8 mouse cellular contexts compared by ENCODE assay signal in genomic region chr9:22155614-22156013, GRCm38 (mm10). TPM values are rescaled to one million over a fixed set of nuclear protein-coding genes. Genes with fewer than 3 reads are reported as not detected.
DNase-seq lines count a peak whose midpoint lies in the region; ATAC-seq and TF ChIP-seq lines count a peak whose summit lies in the region.

No protein-coding gene starts in this region.

- WGBS in forebrain, embryonic 11.5 days: 32% methylated on average over 10 of the region's 10 CpGs
- WGBS in hindbrain, embryonic 12.5 days: 25% methylated on average over 10 of the region's 10 CpGs

- H3K9ac ChIP-seq in forebrain, embryonic 11.5 days (ENCODE audit: low read length): no peak overlapping the region
- H3K9ac ChIP-seq in hindbrain, embryonic 12.5 days: no peak overlapping the region

- 0 out of 2 replicates have a peak, but pooled peaks cover 3% of the 10 kb centered on the region for H3K9me3 ChIP-seq in G1E (replicated peaks)
- H3K9me3 ChIP-seq in forebrain, embryonic 11.5 days (ENCODE audit: control insufficient read depth, low read length): no peaks in the 10 kb centered on the region
- H3K9me3 ChIP-seq in hindbrain, embryonic 12.5 days (replicated peaks): no peaks in the 10 kb centered on the region

- peak overlapping the region; percentile 24; the same call in 1 of the 2 replicates for H3K4me2 ChIP-seq in forebrain, embryonic 11.5 days (ENCODE audit: low read depth, low read length, severe bottlenecking)
- 0 out of 2 replicates have a peak overlapping the region, but pooled peaks have one; percentile 2 for H3K4me2 ChIP-seq in hindbrain, embryonic 12.5 days (replicated peaks)

- no peak overlapping the region; the same call in 1 of the 2 replicates for H3K4me3 ChIP-seq in G1E (ENCODE audit: low read depth, low read length)
- H3K4me3 ChIP-seq in brown adipose tissue, adult 24 weeks (ENCODE audit: insufficient read depth, low read depth, low read length): peak overlapping the region; percentile 43
- no peak overlapping the region for H3K4me3 ChIP-seq in forebrain, embryonic 11.5 days (ENCODE audit: low read depth, low read length)
- H3K4me3 ChIP-seq in hindbrain, embryonic 12.5 days: no peak overlapping the region

- peak; percentile 64 for TF ChIP-seq CTCF in G1E (IDR thresholded peaks at IDR 0.05; ENCODE audit: low read depth, low read length)

- H3K27ac ChIP-seq in brown adipose tissue, adult 24 weeks (replicated peaks; ENCODE audit: low read depth, low read length): no peak overlapping the region
- H3K27ac ChIP-seq in forebrain, embryonic 11.5 days (ENCODE audit: low read depth, low read length): no peak overlapping the region
- H3K27ac ChIP-seq in hindbrain, embryonic 12.5 days: no peak overlapping the region

- H3K27me3 ChIP-seq in G1E (ENCODE audit: insufficient read depth, low read length): peaks cover 8% of the 10 kb centered on the region; the same call in 1 of the 2 replicates
- no peaks in the 10 kb centered on the region for H3K27me3 ChIP-seq in forebrain, embryonic 11.5 days (ENCODE audit: control insufficient read depth, insufficient read depth, low read length)
- no peaks in the 10 kb centered on the region; the same call in 1 of the 2 replicates for H3K27me3 ChIP-seq in hindbrain, embryonic 12.5 days

- no peak for DNase-seq in G1E (ENCODE audit: low spot score)
- DNase-seq in forebrain, embryonic 11.5 days (ENCODE audit: low spot score): peak; percentile 75
- peak; percentile 70 to 79 for DNase-seq in layer of hippocampus, postnatal 10 days (ENCODE audit: low spot score in 2 of 2)
- peak; percentile 79 for DNase-seq in lung, postnatal 14 days
- peak; percentile 66 for DNase-seq in right cerebral cortex, adult 18-20 months
- peak; percentile 53 to 61 for DNase-seq in urinary bladder, postnatal 36 days (ENCODE audit: low spot score in 2 of 2)

- 0 out of 2 replicates have a peak, but pooled peaks have one; percentile 31 for ATAC-seq in G1E (ENCODE audit: extremely low read depth, insufficient number of reproducible peaks, low FRiP score, poor library complexity, severe bottlenecking)
- no peak for ATAC-seq in forebrain, embryonic 11.5 days (replicated peaks; ENCODE audit: low FRiP score)
- no peak for ATAC-seq in hindbrain, embryonic 12.5 days (ENCODE audit: low FRiP score)

- H3K36me3 ChIP-seq in G1E (replicated peaks): peaks cover 16% of the 10 kb centered on the region
- no peaks in the 10 kb centered on the region for H3K36me3 ChIP-seq in forebrain, embryonic 11.5 days (ENCODE audit: control insufficient read depth, insufficient read depth, low read length)
- peaks cover 10% of the 10 kb centered on the region; the same call in 1 of the 2 replicates for H3K36me3 ChIP-seq in hindbrain, embryonic 12.5 days

- peaks cover 31% of the 10 kb centered on the region for H3K4me1 ChIP-seq in G1E (ENCODE audit: insufficient read depth, low read depth, low read length)
- peaks cover 4% of the 10 kb centered on the region for H3K4me1 ChIP-seq in brown adipose tissue, adult 24 weeks (ENCODE audit: control insufficient read depth, insufficient read depth, insufficient read length, low read length)
- H3K4me1 ChIP-seq in forebrain, embryonic 11.5 days (replicated peaks; ENCODE audit: control insufficient read depth, insufficient read depth, low read length): peaks cover 2% of the 10 kb centered on the region; the same call in 1 of the 2 replicates
- peaks cover 9% of the 10 kb centered on the region for H3K4me1 ChIP-seq in hindbrain, embryonic 12.5 days

RNA-seq across cellular contexts. Expression of gene Pigyl, which starts 1.0 kb away (rescaled TPM):
- total RNA-seq in G1E (2014; fragmentation: Nextera tagmentation) (24.8 and 30.3 TPM in 2 replicates), G1E (2017) (34.1 and 37.6 TPM in 2 replicates)
- polyA plus RNA-seq in G1E (2012): 85.2 and 86.5 TPM in 2 replicates
- polyA plus RNA-seq in brown adipose tissue, adult 24 weeks (2012; ENCODE audit: insufficient read depth, insufficient read length, missing spikeins): 47.7 and 58.0 TPM in 2 replicates
- 59.9 and 62.5 TPM in 2 replicates for polyA plus RNA-seq in forebrain, embryonic 11.5 days (2014; fragmentation: Nextera tagmentation; extraction: Ambion mirVana)
- 58.8 and 65.6 TPM in 2 replicates for polyA plus RNA-seq in hindbrain, embryonic 12.5 days (2016; fragmentation: Nextera tagmentation; extraction: Ambion mirVana)
- 10 to 100 TPM; 38.8 to 48.5 TPM for total RNA-seq in layer of hippocampus, postnatal 10 days (2021)

RNA-seq across cellular contexts. Expression of gene Acp5, which starts 20.1 kb away (rescaled TPM):
- 17.1 and 24.2 TPM in 2 replicates for total RNA-seq in G1E (2014; fragmentation: Nextera tagmentation)
- 10.3 and 13.0 TPM in 2 replicates for total RNA-seq in G1E (2017)
- 27.6 and 28.5 TPM in 2 replicates for polyA plus RNA-seq in G1E (2012)
- polyA plus RNA-seq in brown adipose tissue, adult 24 weeks (2012; ENCODE audit: insufficient read depth, insufficient read length, missing spikeins): 179 and 198 TPM in 2 replicates
- 17.8 and 20.7 TPM in 2 replicates for polyA plus RNA-seq in forebrain, embryonic 11.5 days (2014; fragmentation: Nextera tagmentation; extraction: Ambion mirVana)
- 8.3 and 9.8 TPM in 2 replicates for polyA plus RNA-seq in hindbrain, embryonic 12.5 days (2016; fragmentation: Nextera tagmentation; extraction: Ambion mirVana)
- under 1 TPM; 0.53 to 0.67 TPM for total RNA-seq in layer of hippocampus, postnatal 10 days (2021)

RNA-seq across cellular contexts. Expression of gene Zfp872, which starts 32.3 kb away (rescaled TPM):
- not detected in 2 replicates for total RNA-seq in G1E (2014; fragmentation: Nextera tagmentation)
- total RNA-seq in G1E (2017): 0.16 TPM in 1 of 2 replicates, not detected in the other
- not detected in 2 replicates for polyA plus RNA-seq in G1E (2012)
- 0.52 and 0.58 TPM in 2 replicates for polyA plus RNA-seq in brown adipose tissue, adult 24 weeks (2012; ENCODE audit: insufficient read depth, insufficient read length, missing spikeins)
- 0.17 and 0.90 TPM in 2 replicates for polyA plus RNA-seq in forebrain, embryonic 11.5 days (2014; fragmentation: Nextera tagmentation; extraction: Ambion mirVana)
- 0.26 TPM in 1 of 2 replicates, not detected in the other for polyA plus RNA-seq in hindbrain, embryonic 12.5 days (2016; fragmentation: Nextera tagmentation; extraction: Ambion mirVana)
- under 1 TPM; 0.25 to 0.62 TPM for total RNA-seq in layer of hippocampus, postnatal 10 days (2021)

RNA-seq across cellular contexts. Expression of gene Elof1, which starts 38.6 kb away (rescaled TPM):
- total RNA-seq in G1E (2014; fragmentation: Nextera tagmentation): 88.3 and 119 TPM in 2 replicates
- total RNA-seq in G1E (2017): 66.7 and 86.0 TPM in 2 replicates
- polyA plus RNA-seq in G1E (2012): 90.8 and 98.4 TPM in 2 replicates
- polyA plus RNA-seq in brown adipose tissue, adult 24 weeks (2012; ENCODE audit: insufficient read depth, insufficient read length, missing spikeins): 101 and 117 TPM in 2 replicates
- 205 and 233 TPM in 2 replicates for polyA plus RNA-seq in forebrain, embryonic 11.5 days (2014; fragmentation: Nextera tagmentation; extraction: Ambion mirVana)
- polyA plus RNA-seq in hindbrain, embryonic 12.5 days (2016; fragmentation: Nextera tagmentation; extraction: Ambion mirVana): 161 and 177 TPM in 2 replicates
- total RNA-seq in layer of hippocampus, postnatal 10 days (2021): 10 to 100 TPM; 60.4 to 60.7 TPM

RNA-seq across cellular contexts. Expression of gene Cnn1, which starts 56.6 kb away (rescaled TPM):
- total RNA-seq in G1E (2014; fragmentation: Nextera tagmentation) (not detected in 2 replicates), G1E (2017) (0.05 and 0.17 TPM in 2 replicates)
- polyA plus RNA-seq in G1E (2012): not detected in 2 replicates
- polyA plus RNA-seq in brown adipose tissue, adult 24 weeks (2012; ENCODE audit: insufficient read depth, insufficient read length, missing spikeins): 1.9 and 5.7 TPM in 2 replicates
- 1.00 and 1.2 TPM in 2 replicates for polyA plus RNA-seq in forebrain, embryonic 11.5 days (2014; fragmentation: Nextera tagmentation; extraction: Ambion mirVana)
- polyA plus RNA-seq in hindbrain, embryonic 12.5 days (2016; fragmentation: Nextera tagmentation; extraction: Ambion mirVana): 1.9 and 3.1 TPM in 2 replicates
- under 1 TPM; 0.42 to 0.43 TPM for total RNA-seq in layer of hippocampus, postnatal 10 days (2021)
